Mouse (Mus musculus) urinary bladder, adult 18-20 months (tissue): ENCODE data around the gene Mettl18.
"Not testable (repeated sequence)": the region's sequence is repeated elsewhere in the genome, so short reads cannot be mapped to it uniquely, and the experiment has no call there.

Source experiments
- DNase-seq, 2 experiments: peaks; one replicate each; pipeline ENCODE4 v3.0.0; 2022; ENCODE audit warnings: low spot score in 2 of 2, mixed read lengths in 2 of 2

Mettl18 gene

DNA sequence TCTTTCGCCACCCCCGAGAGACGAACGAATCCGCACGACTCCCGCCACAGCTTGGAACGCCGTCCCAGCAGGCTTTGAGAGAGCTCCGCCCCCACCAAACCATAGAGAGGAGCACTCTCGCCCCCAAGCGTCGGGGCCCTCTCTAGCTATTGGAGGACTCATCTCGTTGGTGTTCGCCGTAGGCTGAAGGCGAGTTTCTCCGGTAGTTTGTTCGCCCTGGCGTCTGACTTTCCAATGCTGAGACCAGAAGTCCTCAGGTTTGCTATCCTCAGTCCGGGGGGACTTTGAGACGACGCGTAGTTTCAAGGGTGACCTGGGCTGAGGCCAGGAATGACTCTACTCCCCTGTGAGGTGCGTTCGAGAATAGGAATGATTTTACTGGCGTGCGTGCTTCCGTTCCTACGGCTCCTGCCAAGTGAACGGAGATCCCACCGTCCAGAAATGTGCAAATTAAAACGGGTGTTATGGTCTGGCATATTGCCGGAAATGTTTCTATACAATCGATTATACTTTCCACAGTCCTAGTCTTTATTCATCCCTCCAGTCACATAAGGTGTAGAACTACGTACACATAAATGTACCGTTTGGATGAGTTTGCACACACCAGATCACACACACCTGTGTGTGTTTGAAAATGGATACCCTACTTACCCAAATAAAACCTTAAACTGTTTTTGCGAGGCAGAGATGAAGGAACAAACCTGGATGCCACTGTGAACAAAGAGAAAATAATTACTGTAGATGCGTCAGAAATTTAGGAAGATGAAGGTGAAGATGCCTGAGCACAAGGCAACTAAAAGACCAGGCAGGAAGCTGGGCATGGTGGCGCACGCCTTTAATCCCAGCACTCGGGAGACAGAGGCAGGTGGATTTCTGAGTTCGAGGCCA lies at the start of gene Mettl18, which contains the start of gene BC055324:
Gene Mettl18 (plus strand): TSS at position 169 of the 888 bp plus-strand sequence.
Gene BC055324 (minus strand): TSS at position 76 of the 888 bp plus-strand sequence.
- DNase-seq, result peak; percentile 84 to 89

DNA sequence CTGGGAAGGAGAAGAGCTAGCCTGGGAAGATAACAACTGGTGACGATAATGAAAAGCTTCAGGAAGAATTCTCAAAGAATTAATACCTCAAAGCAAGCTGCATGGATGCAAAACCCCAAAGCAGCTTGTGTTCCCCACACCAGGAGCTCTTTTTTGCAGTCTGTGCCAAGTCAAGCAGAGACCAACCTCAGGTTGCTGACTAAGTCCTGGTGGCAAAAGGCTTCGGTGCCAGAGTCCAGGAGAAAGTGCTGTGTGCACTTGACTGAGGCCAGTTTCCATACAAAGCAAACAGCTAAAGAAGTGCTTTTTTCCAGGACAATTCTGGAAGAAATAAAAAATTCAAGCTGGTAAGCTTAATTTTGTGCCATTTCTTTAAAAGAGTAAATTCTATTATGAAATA lies 41.3 kb upstream of the Mettl18 start:
- no peak for DNase-seq

DNA sequence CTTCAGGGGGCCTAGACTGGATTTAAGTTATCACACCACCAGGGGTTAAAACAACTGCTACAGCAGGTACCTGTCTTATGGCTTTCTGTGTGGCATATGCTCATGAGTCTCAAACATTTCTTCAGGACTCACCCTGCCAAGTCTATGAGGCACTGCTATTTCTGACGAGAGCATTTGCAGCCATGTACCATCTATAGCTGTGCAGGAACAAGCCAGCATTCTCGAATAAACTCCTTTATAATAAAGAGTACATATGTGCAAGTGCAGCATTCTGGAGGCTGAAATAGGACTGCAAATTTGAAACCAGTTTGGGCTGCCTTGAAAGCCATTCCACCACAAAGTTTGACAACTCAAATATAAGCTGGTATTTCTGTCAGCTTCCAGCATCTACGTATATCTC lies 36.7 kb upstream of the Mettl18 start:
- no peak for DNase-seq

DNA sequence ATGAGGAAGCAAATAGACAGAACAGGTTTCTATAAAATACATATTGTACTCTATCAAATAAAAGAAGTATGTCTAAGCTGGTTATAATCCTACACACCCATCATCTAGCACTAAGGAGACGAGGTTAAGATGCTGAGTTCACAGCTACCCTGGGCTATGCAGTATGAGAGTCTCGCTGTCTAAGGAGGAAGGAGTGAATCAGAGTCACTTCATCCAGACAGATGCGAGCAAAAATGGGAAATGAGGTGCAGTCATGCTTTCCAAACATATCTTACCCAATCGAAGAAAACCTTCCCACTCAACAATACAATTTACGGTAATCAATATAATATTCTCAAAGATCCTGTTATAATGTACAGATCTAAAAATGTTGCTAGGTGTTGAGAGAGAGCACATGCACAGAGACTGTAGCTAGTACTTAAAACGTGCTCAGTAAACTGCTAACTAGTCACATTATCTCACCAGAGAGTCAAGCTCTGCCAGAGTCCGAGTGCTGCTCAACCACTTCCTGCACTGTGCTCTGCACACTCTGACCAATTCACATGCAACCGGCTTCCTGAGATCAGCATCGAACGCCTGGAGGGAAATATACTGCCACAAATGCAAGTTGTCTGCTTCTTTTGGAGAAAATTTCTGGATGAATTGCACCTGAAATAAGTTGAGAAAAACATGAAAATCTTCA lies 30.5 kb upstream of the Mettl18 start:
- no peak for DNase-seq

DNA sequence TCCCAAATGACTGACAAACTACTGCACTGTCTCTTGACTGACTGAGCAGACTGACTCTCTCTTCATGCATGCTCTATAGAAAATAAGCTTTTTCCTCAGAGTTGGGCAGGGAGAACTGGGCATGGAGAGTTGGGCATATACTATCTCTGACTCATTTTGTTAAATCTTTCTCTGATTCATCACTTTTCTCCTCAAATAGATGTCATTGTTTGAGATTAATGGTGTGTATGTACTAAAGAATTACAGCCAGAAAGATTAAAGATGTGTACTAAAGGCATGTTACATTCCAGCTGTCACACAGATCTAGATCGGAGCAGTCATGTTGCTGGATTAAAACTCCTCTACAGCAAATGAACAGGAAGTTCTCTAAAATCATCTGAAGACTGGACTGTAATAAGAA lies 20.2 kb upstream of the Mettl18 start:
- no peak for DNase-seq

DNA sequence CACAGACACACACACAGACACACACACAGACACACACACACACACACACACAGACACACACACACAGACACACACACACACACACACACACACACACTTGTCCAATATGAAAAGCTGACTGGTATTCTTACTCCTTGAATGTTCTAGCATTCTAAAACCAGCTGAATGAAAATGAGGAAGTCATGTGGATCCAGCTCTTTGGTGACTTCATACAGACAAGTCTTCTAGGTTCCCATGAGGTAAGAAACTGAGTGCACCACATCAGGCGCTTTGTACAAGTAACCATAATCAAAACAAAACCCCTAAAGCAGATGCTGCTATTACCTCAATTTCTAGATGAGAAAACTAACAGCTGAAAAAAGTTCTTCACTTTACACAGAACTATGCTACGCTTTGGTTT lies 19.6 kb upstream of the Mettl18 start:
- no peak for DNase-seq

DNA sequence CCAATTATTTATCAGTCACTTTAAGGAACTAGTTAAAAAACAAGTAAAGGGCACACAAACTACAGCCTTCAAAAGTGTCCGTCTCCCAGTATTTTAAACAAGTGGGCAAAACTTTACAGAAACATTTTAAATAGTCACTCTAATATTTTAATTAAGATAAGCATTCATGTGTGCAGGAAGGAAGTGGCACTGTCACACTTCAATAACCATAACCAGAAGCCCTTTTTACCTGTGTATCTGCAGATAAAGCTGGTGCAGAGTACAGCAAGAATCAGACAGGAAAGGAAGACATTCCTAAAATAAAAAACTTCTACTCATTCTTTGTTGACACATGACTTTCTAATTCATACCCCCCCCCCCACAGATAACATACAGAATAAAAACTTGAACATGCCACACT lies 18.2 kb upstream of the Mettl18 start:
- DNase-seq, result no peak

DNA sequence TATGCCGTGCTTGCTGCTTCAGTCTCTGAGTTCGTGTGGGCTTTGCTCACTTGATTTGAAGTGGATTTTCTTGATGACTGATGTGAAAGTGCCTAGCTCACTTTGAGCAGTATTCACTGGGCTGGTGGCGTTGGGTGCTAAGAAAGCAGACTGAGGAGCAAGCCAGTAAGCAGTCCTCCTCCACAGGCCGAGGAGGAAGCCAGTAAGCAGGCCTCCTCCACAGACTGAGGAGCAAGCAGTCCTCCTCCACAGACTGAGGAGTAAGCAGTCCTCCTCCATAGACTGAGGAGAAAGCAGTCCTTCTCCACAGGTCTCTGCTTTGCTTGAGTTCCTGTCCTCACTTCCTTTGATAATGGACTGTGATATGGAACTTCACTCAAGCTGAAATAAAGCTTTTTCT lies 2.3 kb upstream of the Mettl18 start:
- no peak for DNase-seq

DNA sequence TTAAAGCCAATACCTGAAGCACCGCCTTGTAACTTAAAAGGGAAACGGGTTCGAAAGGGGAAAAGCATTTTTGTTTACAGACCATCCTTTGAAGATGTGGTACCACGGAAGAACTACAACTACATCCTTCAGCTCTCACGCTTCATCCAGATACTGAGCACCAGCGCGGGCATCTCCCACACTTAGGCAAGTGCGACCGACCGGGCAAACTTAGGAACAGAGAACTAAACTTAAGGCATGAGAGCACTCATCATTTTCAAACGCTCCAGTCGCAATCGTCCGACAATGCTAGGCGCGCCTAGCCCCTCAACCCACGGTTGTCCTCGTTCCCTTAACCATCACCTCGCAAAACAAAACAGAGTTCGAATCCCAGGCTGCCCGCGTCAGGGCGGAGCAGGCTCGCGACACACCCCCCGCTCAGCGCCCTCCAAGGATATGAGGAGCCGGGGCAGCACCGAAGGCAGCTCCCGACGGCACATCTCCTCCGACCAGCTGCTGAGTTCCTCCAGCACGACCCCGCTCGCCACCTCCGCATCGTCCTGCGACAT lies 442 bp upstream of the Mettl18 start:
- DNase-seq, result no peak

DNA sequence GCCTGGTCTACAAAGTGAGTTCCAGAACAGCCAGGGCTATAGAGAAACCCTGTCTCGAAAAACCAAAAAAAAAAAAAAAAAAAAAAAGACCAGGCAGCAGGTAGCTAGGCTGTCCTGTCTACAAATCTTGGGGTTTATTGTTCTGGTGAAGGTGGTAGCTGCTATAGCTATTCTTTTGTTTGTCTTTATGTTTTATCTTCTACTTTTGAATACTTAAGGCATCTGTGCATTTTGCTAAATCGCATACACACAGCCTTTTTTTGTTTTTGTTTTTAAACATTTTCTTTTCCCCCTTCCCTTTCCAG lies 872 bp downstream of the Mettl18 start:
- DNase-seq, result no peak

DNA sequence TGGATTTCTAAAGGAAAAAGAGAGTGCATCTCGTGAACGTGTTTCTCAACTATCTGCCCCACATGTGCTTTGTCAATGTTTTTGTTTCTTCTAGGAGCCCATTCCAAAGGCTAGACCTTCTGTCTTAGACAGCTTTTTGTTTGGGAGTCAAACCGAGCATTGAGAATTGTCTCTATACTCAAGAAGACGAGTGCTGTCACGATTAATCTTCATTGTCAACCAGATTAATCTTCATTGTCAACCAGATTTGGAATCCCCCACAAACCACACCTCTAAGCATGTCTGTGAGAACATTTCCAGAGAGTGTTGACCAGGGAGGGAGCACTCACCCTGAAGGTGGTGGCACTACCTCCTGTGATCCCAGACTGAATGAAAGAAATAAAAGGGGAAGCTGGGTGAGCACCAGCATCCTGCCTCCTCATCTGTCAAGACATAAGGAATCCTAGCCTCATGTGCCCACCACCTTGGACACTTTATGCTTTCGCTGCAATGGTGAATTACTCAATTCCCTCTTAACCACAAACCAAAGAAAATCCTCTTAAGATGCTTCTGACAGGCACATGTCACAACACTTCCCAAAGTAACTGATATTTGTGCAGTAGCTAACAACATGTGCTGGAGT lies 7.3 kb downstream of the Mettl18 start:
- DNase-seq, result no peak

DNA sequence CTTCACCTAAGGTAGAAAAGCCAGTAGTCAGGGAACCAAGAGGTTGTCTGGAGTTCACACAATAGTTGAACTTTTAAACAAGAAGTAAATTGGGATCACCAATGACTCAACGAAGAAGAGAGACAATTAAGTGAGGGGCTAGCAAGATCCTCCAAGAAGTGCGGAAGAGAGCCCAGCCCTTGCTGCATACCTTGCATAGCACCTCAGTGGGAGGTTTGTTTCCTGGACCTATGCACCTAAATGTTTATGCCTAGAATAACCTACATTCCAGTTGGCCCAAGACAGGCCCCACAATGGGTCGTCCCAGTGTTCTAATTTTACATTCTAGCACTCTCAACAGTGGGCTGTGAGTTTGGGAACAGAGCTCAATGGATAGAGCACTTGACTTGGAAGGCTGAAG lies 9.6 kb downstream of the Mettl18 start:
- DNase-seq, result no peak

DNA sequence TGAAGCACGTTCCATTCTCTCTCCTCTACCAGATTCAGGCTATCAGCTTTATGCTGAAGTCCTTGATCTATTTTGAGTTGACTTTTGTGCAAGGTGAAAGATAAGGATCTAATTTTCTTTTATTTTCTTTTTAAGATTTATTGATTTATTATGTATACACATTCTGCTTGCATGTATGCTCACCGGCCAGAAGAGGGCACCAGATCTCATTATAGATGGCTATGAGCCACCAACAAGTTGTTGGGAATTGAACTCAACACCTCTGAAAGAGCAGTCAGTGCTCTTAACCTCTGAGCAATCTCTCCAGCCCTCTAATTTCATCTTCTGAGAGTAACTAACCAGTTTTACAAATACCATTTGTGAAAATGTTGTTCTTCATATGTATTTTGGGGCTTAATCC lies 14.5 kb downstream of the Mettl18 start:
- no peak for DNase-seq

DNA sequence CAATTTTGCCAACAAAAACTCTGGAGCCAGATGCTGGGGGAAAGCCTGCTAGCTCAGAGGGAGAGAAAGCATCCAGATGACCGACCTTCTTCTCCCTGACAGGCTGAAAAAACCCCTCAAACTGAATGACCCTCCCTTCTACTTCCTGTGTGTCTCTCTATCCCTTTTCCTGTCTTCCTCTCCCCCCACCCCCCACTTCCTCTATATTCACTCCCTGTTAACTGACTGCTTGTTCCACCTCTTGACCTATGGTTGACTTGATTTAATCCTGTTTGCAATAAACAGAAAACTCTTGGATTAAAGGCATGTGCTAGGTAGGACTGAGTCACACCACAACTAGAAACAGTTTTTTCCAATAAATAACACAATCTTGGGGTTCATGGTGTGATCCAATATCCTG lies 19.9 kb downstream of the Mettl18 start:
- DNase-seq, result no peak

DNA sequence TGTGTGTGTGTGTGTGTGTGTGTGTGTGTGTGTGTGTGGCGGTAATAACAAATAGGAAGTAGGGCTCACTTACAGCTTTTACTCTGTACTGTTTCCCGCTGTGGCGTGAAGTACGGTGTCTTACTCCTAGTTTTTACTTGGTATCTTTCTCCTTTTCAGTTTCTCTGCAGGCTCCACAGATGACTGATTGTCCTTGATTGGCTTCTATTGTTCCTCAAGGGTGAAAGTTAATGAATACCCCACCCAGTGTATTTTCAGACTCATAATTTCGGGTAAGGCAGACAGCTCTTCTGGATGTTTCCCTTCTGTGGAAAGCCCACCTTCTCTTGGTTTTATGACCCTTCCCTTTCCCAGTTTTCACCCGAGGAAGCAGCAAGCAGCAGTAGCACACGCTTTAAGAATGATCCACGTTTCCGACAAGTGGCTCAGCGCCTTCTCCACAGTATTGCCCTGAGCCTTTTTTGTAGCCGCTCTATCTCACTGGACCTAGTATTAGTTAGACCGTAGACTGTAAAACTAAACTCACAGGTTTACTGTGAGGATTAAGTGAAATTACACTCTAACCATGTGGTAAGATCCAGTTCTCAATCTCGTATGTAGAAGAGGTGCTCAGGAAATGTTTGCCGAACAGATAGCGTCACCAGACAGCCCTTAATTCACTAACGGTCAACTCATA lies 23.7 kb downstream of the Mettl18 start:
- DNase-seq, result no peak

DNA sequence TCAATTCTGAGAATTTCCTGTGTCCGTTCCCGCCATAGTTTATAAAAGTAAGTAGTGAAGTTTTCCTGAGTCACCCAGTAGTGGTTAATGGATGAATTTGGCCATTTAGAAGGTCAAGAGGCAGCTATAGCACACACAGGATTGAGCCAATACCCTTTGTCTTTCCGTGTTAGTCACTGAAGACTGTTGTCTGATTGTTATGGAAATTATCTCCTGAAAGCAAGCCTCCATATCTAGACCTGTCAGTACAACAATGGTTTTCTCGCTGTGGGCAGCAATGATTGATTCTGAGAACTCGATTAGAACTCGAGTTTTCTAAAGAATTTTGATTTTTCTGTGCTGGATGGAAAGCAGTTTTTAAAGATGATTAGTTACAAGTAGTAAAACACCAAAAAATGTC lies 25.1 kb downstream of the Mettl18 start:
- no peak for DNase-seq

DNA sequence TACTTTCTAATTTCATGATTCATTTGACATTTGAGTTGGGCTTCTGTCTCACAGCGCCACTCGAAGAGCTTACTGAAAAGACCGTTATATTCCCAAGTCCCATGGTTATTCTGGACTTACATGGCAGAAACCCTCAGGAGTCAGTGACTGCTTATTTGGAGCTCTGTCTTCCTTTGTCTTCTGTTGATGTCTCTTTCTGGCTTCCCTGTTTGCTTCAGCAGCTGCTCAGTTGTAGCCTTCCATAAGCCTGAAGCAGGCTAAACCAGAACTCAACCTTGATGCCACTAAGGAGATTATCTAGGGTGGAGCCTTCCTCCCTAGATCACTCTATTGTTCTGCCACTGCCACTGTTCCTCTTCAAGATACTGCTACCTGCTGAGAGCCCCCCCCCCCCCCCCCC lies 26.1 kb downstream of the Mettl18 start:
- not testable (repeated sequence) for DNase-seq

DNA sequence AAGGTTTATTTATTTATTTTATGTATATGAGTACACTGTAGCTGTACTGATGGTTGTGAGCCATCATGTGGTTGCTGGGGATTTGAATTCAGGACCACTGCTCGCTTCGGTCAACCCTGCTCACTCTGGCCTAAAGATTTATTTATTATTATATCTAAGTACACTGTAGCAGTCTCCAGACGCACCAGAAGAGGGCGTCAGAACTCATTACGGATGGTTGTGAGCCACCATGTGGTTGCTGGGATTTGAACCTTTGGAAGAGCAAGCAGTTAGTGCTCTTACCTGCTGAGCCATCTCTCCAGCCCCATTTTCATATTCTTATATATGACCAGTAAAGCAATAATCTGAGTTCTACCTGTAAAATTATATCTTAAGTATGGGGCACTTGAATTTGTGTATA lies 27.4 kb downstream of the Mettl18 start:
- not testable (repeated sequence) for DNase-seq

DNA sequence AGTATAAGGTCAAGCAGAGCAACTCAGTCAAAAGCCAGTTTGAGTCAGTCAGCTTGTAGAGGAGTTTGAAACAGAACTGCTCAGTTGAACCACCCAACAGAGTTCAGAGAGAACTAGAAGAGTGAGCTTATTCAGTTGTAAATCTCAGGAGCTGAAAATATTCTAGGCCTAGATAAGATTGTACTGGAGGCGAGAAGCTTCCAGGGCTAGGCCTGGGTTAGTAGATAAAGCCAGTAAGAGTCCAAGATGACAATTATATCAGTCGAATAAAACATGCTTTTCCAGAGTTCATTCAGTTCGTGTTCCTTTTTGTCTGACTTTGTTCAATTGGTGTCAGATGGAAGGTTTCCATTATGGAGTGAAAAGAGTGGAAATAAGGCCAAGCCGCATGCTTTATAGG lies 31.0 kb downstream of the Mettl18 start:
- DNase-seq, result no peak

DNA sequence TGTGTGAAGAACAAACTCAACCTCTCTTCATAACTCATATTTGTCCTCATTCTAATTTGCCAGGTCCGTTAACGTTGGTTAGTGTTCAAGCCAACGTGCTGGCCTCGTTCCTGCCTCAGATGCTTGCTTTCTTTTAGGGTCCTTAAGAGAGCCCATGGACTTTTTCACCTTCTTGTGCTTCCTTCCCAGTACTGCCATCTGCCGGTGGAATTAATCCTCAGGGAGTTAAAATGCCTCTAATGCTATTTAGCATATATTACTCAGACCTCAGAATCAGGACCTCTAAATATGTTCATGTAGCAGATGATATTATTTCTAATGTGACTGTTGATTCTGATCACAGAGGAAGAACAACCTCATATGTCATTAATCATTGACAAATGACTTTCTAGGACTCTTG lies 32.7 kb downstream of the Mettl18 start:
- no peak for DNase-seq

DNA sequence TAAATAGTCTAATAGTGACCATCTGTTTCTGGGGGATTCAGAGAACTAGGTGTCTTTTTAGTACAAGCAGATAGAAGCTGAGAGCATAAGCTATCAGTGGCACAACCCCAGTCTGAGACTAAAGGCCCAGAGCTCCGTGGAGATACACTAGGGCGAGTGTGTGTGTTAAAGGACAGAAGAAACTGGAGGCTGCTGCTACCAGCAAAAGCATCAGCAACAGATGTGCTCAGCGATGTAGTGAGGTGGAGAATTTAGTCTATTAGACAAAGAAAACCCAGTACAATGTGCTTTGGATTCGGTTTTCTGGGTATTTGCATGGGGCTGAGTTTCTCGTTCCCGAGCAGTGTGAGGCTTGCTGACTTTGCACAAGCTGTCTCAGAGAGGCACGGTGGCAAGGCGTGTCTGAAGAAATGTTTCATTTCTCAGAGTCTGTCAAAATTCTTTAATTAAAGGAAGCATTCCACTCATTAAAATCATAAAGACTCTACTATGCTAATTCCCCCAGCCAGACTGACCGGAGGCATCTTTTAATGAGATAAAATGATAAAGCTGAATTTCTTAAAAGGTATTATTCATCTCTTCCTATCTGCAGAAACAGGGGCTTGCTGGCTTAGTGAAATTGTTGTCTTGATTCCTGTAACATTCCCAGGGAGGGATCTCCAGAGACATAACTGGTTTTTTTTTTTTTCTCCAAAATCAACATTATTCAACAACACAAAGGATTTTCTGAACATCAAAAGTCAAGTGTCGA lies 45.9 kb downstream of the Mettl18 start:
- no peak for DNase-seq
